Mouse (Mus musculus) heart, embryonic 14.5 days (tissue): ENCODE results near the gene Krt34. TPM values are rescaled to one million over a fixed set of nuclear protein-coding genes. Genes with fewer than 3 reads are reported as not detected.

Source experiments
- ATAC-seq: fragments of 200-750 bp; cut with Nextera tagmentation; 2 replicates; pipeline ENCODE4 v1.8.0; 2017; ENCODE audit warnings: low read depth, moderate TSS enrichment; ENCODE audit not compliant: insufficient number of reproducible peaks, insufficient read depth, low FRiP score
- H3K27ac ChIP-seq, 2 experiments: fragments of 200-500 bp in 1 of 2; fragments of 300-500 bp in 1 of 2; sonication (generic) in 1 of 2; replicated peaks in 1 of 2; 2 replicates each; pipeline ENCODE4 v1.5.1; 2012 to 2014; ENCODE audit warnings: low read depth in 2 of 2, low read length in 2 of 2, control low read depth in 1 of 2, mild to moderate bottlenecking in 1 of 2, mixed read lengths in 1 of 2; ENCODE audit not compliant: control insufficient read depth in 1 of 2, insufficient read depth in 1 of 2
- H3K27me3 ChIP-seq: fragments of 300-500 bp; sonication (generic); 2 replicates; pipeline ENCODE4 v1.6.1; 2014; ENCODE audit warnings: mild to moderate bottlenecking, low read length, control low read depth; ENCODE audit not compliant: control insufficient read depth, insufficient read depth
- H3K36me3 ChIP-seq: fragments of 300-500 bp; sonication (generic); 2 replicates; pipeline ENCODE4 v1.6.1; 2014; ENCODE audit warnings: mild to moderate bottlenecking, control low read depth, low read length, mixed read lengths; ENCODE audit not compliant: control insufficient read depth, insufficient read depth
- H3K4me1 ChIP-seq, 2 experiments: fragments of 200-500 bp in 1 of 2; fragments of 300-500 bp in 1 of 2; sonication (generic) in 1 of 2; 2 replicates each; pipeline ENCODE4 v1.6.1; 2012 to 2014; ENCODE audit warnings: low read length in 2 of 2, control low read depth in 1 of 2, mixed read lengths in 1 of 2; ENCODE audit not compliant: control insufficient read depth in 2 of 2, insufficient read depth in 2 of 2
- H3K4me2 ChIP-seq: fragments of 300-500 bp; sonication (generic); 2 replicates; pipeline ENCODE4 v1.6.1; 2014; ENCODE audit warnings: mild to moderate bottlenecking, low read length
- H3K4me3 ChIP-seq, 2 experiments: fragments of 200-500 bp in 1 of 2; fragments of 300-500 bp in 1 of 2; sonication (generic) in 1 of 2; 2 replicates each; pipeline ENCODE4 v1.5.1; 2012 to 2014; ENCODE audit warnings: low read length in 2 of 2, mild to moderate bottlenecking in 2 of 2, control low read depth in 1 of 2, low read depth in 1 of 2, moderate library complexity in 1 of 2; ENCODE audit not compliant: control insufficient read depth in 1 of 2, insufficient read depth in 1 of 2
- H3K9ac ChIP-seq: fragments of 300-500 bp; sonication (generic); 2 replicates; pipeline ENCODE4 v1.6.1; 2014; ENCODE audit warnings: mild to moderate bottlenecking, low read length
- H3K9me3 ChIP-seq: fragments of 300-500 bp; sonication (generic); 2 replicates; pipeline ENCODE4 v1.6.1; 2016; ENCODE audit warnings: low read length, control low read depth; ENCODE audit not compliant: control insufficient read depth
- WGBS: fragments of 180-500 bp; shearing (Covaris S2); extraction: QIAGEN DNeasy Blood & Tissue Kit; methylation state at CpG from one replicate; pipeline ENCODE4 v1.1.7; 2014; 5-methylcytosine and 5-hydroxymethylcytosine counted together
- polyA plus RNA-seq: library from polyadenylated mRNA; unstranded; fragments of >200 nt; fragmentation: Nextera tagmentation; extraction: Ambion mirVana; gene quantifications from 2 replicates; pipeline ENCODE4 v1.2.1, GENCODE M21; 2014

Gene Krt34
- polyA plus RNA-seq, 1 experiment from 2014 or later = not detected

- H3K9me3 ChIP-seq = no peaks in the 10 kb centered on the region
- no peak within 1 kb of the TSS for H3K4me2 ChIP-seq
- no peaks in the 10 kb centered on the region for H3K4me1 ChIP-seq
- H3K9ac ChIP-seq = no peak within 1 kb of the TSS
- H3K36me3 ChIP-seq = no peaks in the 10 kb centered on the region
- no peak for ATAC-seq
- no peaks in the 10 kb centered on the region for H3K27me3 ChIP-seq
- H3K4me3 ChIP-seq = no peak within 1 kb of the TSS
- WGBS = 83% methylated on average over 4 of the region's 4 CpGs
- H3K27ac ChIP-seq = no peak within 1 kb of the TSS
These were observed 25.2 kb downstream of the Krt34 start, which contains the start of gene Krt33a for GRCm38 (mm10) chr11:100016112-100016511. TSS of gene Krt33a (minus strand) at chr11:100016212.

- Histone ChIP-seq H3K27ac (no peak overlapping the region), H3K27me3 (no peaks in the 10 kb centered on the region), H3K9me3 (no peaks in the 10 kb centered on the region), H3K4me3 (no peak overlapping the region), H3K36me3 (no peaks in the 10 kb centered on the region), H3K4me1 (no peaks in the 10 kb centered on the region), H3K4me2 (no peak overlapping the region), H3K9ac (no peak overlapping the region)
- no peak for ATAC-seq
- 74% methylated on average over 4 of the region's 4 CpGs for WGBS
These were observed 27.6 kb downstream of the Krt34 start for GRCm38 (mm10) chr11:100013691-100014171.

GRCm38 (mm10) chr11:100010682-100011081, 30.7 kb downstream of the Krt34 start:
- H3K9ac ChIP-seq = no peak overlapping the region
- H3K27ac ChIP-seq = no peak overlapping the region
- ATAC-seq = no peak
- H3K4me1 ChIP-seq = no peaks in the 10 kb centered on the region
- H3K36me3 ChIP-seq = no peaks in the 10 kb centered on the region
- no peak overlapping the region for H3K4me2 ChIP-seq
- H3K4me3 ChIP-seq = no peak overlapping the region
- H3K9me3 ChIP-seq = no peaks in the 10 kb centered on the region
- WGBS = 73% methylated on average over 5 of the region's 5 CpGs
- H3K27me3 ChIP-seq = no peaks in the 10 kb centered on the region

GRCm38 (mm10) chr11:100008336-100008735, 33.0 kb downstream of the Krt34 start:
- Histone ChIP-seq H3K27ac (no peak overlapping the region), H3K36me3 (no peaks in the 10 kb centered on the region), H3K9me3 (no peaks in the 10 kb centered on the region), H3K27me3 (no peaks in the 10 kb centered on the region), H3K4me3 (no peak overlapping the region), H3K4me2 (no peak overlapping the region), H3K9ac (no peak overlapping the region), H3K4me1 (no peaks in the 10 kb centered on the region)
- ATAC-seq = no peak
- WGBS = 66% methylated on average over 5 of the region's 5 CpGs

- peaks cover 7% of the 10 kb centered on the region; the same call in 1 of the 2 replicates for H3K9me3 ChIP-seq
- no peak overlapping the region for H3K4me2 ChIP-seq
- H3K27ac ChIP-seq = no peak overlapping the region
- no peaks in the 10 kb centered on the region for H3K36me3 ChIP-seq
- 49% methylated on average over 3 of the region's 3 CpGs for WGBS
- H3K27me3 ChIP-seq = no peaks in the 10 kb centered on the region
- no peaks in the 10 kb centered on the region for H3K4me1 ChIP-seq
- no peak overlapping the region for H3K4me3 ChIP-seq
- no peak for ATAC-seq
- no peak overlapping the region for H3K9ac ChIP-seq
These were observed 34.7 kb downstream of the Krt34 start for GRCm38 (mm10) chr11:100006624-100007023.

GRCm38 (mm10) chr11:100005905-100006304, 35.4 kb downstream of the Krt34 start:
- no peak overlapping the region for H3K27ac ChIP-seq
- H3K4me1 ChIP-seq = no peaks in the 10 kb centered on the region
- peaks cover 10% of the 10 kb centered on the region; the same call in 1 of the 2 replicates for H3K9me3 ChIP-seq
- ATAC-seq = no peak
- no peaks in the 10 kb centered on the region for H3K27me3 ChIP-seq
- H3K4me3 ChIP-seq = no peak overlapping the region
- H3K36me3 ChIP-seq = no peaks in the 10 kb centered on the region
- H3K4me2 ChIP-seq = no peak overlapping the region
- H3K9ac ChIP-seq = no peak overlapping the region
- 88% methylated on average over 8 of the region's 8 CpGs for WGBS

- Histone ChIP-seq H3K27me3 (no peaks in the 10 kb centered on the region), H3K36me3 (no peaks in the 10 kb centered on the region), H3K27ac (no peak overlapping the region), H3K4me3 (no peak overlapping the region), H3K9ac (no peak overlapping the region), H3K4me2 (no peak overlapping the region), H3K4me1 (no peaks in the 10 kb centered on the region), H3K9me3 (peaks cover 10% of the 10 kb centered on the region; the same call in 1 of the 2 replicates)
- ATAC-seq = no peak
- 22% methylated on average over 6 of the region's 6 CpGs for WGBS
These were observed 36.5 kb downstream of the Krt34 start for GRCm38 (mm10) chr11:100004846-100005245.

GRCm38 (mm10) chr11:99999091-99999490, 42.3 kb downstream of the Krt34 start:
- ATAC-seq = no peak
- H3K27ac ChIP-seq = no peak overlapping the region
- H3K36me3 ChIP-seq = no peaks in the 10 kb centered on the region
- H3K9ac ChIP-seq = no peak overlapping the region
- H3K4me1 ChIP-seq = no peaks in the 10 kb centered on the region
- 88% methylated on average over 7 of the region's 7 CpGs for WGBS
- peaks cover 15% of the 10 kb centered on the region for H3K27me3 ChIP-seq
- no peak overlapping the region for H3K4me3 ChIP-seq
- H3K9me3 ChIP-seq = peaks cover 10% of the 10 kb centered on the region; the same call in 1 of the 2 replicates
- H3K4me2 ChIP-seq = no peak overlapping the region
